Mouse (Mus musculus) layer of hippocampus, postnatal 36 days (tissue): ENCODE data around the gene Calhm5. TPM values are rescaled to one million over a fixed set of nuclear protein-coding genes. Genes with fewer than 3 reads are reported as not detected.

Source experiments
- DNase-seq, 2 experiments: peaks; one replicate each; pipeline ENCODE4 v3.0.0; 2022
- total RNA-seq, 2 experiments: library from RNA; stranded (reverse); gene quantifications; 2 replicates each; pipeline ENCODE4 v1.2.3; 2021

Calhm5 gene
- total RNA-seq: 1 to 10 TPM; 3.4 to 4.3 TPM

- DNase-seq: peak; percentile 30 to 36
These were observed at the start of gene Calhm5 for GRCm38 (mm10) chr10:34096418-34096883. Gene Calhm5, minus strand, starts transcription at chr10:34096519.

- no peak for DNase-seq
These were observed 45.4 kb upstream of the Calhm5 start for GRCm38 (mm10) chr10:34141693-34142092.

- DNase-seq: no peak
These were observed 43.4 kb upstream of the Calhm5 start for GRCm38 (mm10) chr10:34139768-34140167.

- DNase-seq: no peak
These were observed 41.7 kb upstream of the Calhm5 start for GRCm38 (mm10) chr10:34138027-34138426.

- DNase-seq: no peak
These were observed 40.1 kb upstream of the Calhm5 start for GRCm38 (mm10) chr10:34136432-34136831.

- DNase-seq: no peak
These were observed 35.0 kb upstream of the Calhm5 start for GRCm38 (mm10) chr10:34131356-34131755.

GRCm38 (mm10) chr10:34128391-34128790, 32.1 kb upstream of the Calhm5 start:
- DNase-seq: no peak

- peak; percentile 32 to 38 for DNase-seq
These were observed 31.4 kb upstream of the Calhm5 start, which contains the start of gene Calhm6 for GRCm38 (mm10) chr10:34127392-34128378. Gene Calhm6, minus strand, starts transcription at chr10:34127984.

- no peak for DNase-seq
These were observed 22.1 kb upstream of the Calhm5 start for GRCm38 (mm10) chr10:34118421-34118820.

- no peak for DNase-seq
These were observed 21.5 kb upstream of the Calhm5 start for GRCm38 (mm10) chr10:34117770-34118169.

- no peak for DNase-seq
These were observed 20.8 kb upstream of the Calhm5 start for GRCm38 (mm10) chr10:34117131-34117530.

- no peak for DNase-seq
These were observed 15.8 kb upstream of the Calhm5 start for GRCm38 (mm10) chr10:34111964-34112738.

GRCm38 (mm10) chr10:34110863-34111465, 14.6 kb upstream of the Calhm5 start:
- no peak for DNase-seq

- peak in 1 of 2 experiments; percentile 3 for DNase-seq
These were observed 355 bp downstream of the Calhm5 start for GRCm38 (mm10) chr10:34095964-34096363.

- DNase-seq: no peak
These were observed 1.2 kb downstream of the Calhm5 start for GRCm38 (mm10) chr10:34095147-34095546.

GRCm38 (mm10) chr10:34091888-34092287, 4.4 kb downstream of the Calhm5 start:
- peak; percentile 12 to 14 for DNase-seq

GRCm38 (mm10) chr10:34090481-34090880, 5.8 kb downstream of the Calhm5 start:
- no peak for DNase-seq

GRCm38 (mm10) chr10:34089517-34089916, 6.8 kb downstream of the Calhm5 start:
- no peak for DNase-seq

- no peak for DNase-seq
These were observed 7.8 kb downstream of the Calhm5 start for GRCm38 (mm10) chr10:34088515-34088914.

- DNase-seq: no peak
These were observed 9.8 kb downstream of the Calhm5 start for GRCm38 (mm10) chr10:34086514-34086913.

- DNase-seq: no peak
These were observed 21.7 kb downstream of the Calhm5 start for GRCm38 (mm10) chr10:34074522-34075200.

- DNase-seq: no peak
These were observed 24.7 kb downstream of the Calhm5 start for GRCm38 (mm10) chr10:34071650-34072049.
